Mouse (Mus musculus) CD4-positive helper T cell, adult 2 months (primary cell): Measurements from ENCODE around the gene Lgr4.

ENCODE experiments used
- DNase-seq: peaks from one replicate; pipeline ENCODE4 v3.0.0-alpha.2; 2012; ENCODE audit warnings: low read depth, missing footprints, low spot score

Lgr4 gene

DNA sequence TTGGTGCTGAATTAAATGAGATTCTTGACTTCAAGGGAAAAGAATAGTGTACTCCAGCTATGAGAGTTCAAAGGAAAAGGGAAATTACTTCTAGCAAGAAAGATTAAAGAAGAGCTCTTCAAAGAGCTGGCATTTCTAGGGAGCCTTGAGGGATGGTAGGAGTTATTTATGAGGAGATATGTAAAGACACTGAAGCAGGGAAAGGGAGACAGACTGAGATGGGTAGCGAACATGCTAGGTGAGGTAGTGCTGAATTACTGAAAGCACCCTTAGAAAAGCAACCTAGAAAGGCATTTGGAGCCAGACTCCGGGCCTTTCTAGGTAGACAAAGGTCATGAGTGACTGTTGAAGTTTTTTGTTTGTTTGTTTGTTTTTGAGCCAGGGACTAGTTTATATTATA is 58.7 kb downstream of the Lgr4 start:
- no peak for DNase-seq

- no peak for DNase-seq
These were observed 59.9 kb downstream of the Lgr4 start for GRCm38 (mm10) chr2:109977322-109977721.

DNA sequence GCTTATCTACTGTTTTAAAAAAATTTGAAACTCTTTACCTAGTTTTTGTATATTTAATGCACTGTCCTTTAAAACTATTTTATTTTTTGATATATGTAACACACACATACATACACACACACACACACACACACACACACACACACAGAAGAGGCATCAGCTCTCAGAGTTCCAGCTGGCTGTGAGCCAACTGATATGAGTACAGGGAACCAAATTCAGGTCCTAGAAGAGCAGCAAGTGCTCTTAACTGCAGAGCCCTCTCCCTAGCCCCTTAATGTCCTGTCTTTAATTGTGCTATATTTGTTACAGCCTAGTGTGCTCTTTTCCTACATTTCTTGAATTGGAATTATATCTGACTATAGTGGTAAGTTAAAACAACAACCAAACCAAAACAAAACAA is 61.8 kb downstream of the Lgr4 start:
- no peak for DNase-seq

DNA sequence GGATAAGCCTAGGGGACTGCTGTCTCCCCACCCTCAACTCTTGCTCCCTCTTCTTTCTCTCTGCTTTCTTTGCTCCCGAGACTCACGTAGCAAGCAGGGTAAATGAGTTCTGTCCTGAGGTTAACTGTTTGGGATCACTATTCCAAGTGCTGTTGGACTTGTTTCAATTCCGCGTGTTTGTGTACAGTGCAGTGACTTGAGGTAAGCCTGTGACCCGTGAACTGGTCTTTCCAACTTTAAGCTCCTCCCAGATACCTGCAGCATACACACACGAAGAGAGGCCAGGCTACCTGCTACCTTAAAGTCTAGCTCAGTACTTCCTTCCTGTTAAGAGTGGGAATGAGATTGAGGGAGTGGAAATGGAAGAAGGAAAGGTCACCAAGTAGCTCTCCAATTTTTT is 66.0 kb downstream of the Lgr4 start:
- no peak for DNase-seq

GRCm38 (mm10) chr2:109984930-109985329 is 67.5 kb downstream of the Lgr4 start:
- DNase-seq, result no peak

- DNase-seq, result no peak
These were observed 68.1 kb downstream of the Lgr4 start for GRCm38 (mm10) chr2:109985560-109985959.

DNA sequence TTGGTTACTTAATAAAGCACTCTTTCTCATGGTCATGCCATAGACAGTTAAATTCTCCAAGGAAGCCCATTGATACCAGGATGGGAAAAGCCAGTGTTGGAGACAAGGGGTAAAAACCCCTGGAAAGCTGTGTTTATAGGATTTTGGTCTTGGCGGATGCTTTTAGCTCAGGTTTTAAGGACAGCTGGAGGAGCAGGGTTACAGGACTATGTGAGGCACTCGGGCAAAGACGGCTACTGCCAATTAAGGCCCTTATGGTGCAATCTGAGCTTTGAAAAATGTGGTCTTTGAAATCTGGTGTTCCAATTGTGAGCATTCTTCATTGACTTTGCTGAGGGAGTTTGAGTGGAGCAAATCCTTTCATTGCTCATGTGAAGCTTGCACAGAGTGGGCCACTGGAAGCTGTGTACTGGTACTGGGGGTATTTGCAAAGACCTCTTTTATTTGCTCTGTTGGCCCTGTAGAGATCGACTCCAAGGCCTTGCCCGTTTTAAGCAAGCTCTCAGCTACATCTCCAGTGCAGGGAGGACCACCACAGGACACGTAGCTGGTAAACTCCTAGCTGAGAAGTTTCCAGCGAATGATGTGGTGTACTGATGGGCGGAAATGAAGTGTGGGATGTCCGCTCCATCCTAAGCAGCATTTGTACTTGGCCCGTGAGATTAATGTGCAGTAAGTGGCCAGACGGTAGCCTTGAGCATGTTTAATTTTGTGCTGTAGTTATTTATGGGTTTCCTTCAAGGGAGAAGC is 68.8 kb downstream of the Lgr4 start:
- DNase-seq, result no peak

DNA sequence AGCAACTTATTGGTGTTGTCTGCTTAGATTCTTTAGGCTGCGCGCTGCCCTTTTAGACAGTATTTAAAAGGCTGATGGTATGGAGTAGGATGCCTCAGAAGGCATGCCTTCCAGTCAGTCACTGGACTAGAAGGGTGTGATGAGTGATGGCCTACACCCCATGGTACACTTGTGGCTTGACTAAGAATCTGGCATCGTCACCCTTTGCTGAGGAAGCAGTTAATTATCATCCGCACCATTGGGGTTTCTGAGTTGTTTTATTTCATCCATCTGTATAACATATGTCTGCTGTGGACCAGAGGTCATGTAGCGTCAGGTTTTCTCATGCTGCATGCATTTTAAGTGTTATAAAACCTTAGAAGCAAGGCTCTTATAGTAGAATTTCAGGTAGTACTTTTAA is 70.5 kb downstream of the Lgr4 start:
- no peak for DNase-seq

GRCm38 (mm10) chr2:109989196-109989595 is 71.7 kb downstream of the Lgr4 start:
- no peak for DNase-seq

GRCm38 (mm10) chr2:109989679-109990473 is 72.4 kb downstream of the Lgr4 start:
- DNase-seq, result no peak

DNA sequence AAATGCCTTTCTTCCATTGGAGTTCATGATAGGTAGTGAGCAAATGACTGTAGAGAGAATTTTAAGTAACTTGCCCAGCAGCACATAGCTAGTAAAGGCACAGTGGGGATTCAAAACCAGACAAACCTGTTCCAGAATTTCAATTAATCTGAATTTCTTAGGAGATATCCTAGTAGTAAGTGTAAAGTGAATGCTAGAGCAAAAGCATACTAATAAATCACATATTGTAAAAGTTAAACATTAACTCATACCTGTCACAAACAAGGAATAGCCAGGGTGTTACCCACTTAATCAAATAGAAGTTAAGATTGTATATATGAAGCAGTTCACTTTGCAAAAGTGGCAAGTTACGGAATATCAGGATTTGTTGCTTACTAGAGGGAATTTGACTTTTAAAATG is 74.3 kb downstream of the Lgr4 start:
- no peak for DNase-seq

- DNase-seq, result no peak
These were observed 75.1 kb downstream of the Lgr4 start for GRCm38 (mm10) chr2:109992448-109993073.

DNA sequence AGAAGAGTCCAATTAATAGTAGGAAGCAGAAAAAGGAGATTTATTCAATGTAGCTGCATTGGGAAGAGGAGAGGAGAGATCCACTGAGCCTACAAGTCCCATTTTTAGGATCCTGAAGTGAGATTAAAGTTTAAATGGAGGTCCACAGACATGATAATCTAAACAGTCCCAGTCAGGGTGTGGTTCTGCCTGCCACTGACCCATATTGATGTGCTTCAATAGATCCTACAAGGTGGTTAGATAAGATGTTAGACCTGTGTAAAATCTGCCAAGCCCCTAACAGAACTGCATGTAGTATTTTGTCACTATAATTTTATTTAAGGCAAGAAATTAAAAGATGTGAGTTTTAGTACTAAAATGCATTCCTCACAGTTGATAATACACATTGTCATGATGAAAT is 76.0 kb downstream of the Lgr4 start:
- no peak for DNase-seq

- DNase-seq, result no peak
These were observed 77.6 kb downstream of the Lgr4 start for GRCm38 (mm10) chr2:109995061-109995460.

DNA sequence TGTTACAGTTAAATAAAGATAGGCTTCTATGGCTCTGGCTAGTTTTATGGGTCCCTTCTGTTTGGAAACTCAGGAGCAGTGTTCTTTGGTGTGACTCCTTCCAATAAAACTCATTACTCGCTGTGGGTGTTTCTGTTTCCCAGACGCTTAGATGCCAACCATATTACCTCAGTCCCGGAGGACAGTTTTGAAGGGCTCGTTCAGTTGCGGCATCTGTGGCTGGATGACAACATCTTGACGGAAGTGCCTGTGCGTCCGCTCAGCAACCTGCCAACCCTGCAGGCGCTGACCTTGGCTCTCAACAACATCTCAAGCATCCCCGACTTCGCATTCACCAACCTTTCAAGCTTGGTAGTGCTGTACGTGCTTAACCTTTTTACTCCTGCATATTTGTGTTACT is 79.0 kb downstream of the Lgr4 start:
- DNase-seq, result no peak

DNA sequence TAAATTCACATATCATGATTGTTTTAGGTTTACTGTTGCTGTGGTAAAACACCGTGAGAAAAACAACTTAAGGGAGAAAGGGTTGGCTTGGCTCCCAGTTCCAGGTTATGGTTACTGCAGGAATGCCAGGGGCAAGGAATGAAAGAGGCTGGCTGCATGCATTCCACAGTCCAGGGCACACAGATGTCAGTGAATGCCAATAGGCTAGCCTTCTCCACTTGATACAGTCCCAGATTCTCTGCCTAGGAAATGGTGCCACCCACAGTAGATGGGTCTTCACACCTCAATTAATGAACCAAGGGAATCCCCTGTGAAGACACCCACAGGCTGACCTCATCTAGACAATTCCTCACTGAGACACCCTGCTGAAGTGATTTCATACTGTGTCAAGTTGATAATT is 87.2 kb downstream of the Lgr4 start:
- no peak for DNase-seq

DNA sequence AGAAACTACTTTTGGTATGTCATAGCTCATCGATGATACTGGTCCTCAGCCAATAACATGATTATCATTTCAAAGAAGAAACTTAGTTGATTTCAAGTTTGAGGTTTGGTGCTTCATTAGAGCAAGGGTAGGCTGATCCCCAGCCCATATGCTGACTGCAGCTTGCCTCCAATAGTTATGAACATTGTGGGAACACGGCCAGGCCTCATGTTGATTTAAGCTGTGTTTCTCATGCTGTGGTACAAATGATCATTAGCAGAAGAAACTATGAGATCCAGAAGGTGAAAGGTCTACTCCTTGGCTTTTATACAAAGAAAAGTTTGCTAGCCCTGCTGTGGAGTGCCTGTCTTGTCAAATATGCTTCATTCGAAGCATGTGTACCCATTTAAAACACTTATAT is 87.7 kb downstream of the Lgr4 start:
- no peak for DNase-seq

GRCm38 (mm10) chr2:110005596-110006239 is 88.3 kb downstream of the Lgr4 start:
- DNase-seq, result no peak

DNA sequence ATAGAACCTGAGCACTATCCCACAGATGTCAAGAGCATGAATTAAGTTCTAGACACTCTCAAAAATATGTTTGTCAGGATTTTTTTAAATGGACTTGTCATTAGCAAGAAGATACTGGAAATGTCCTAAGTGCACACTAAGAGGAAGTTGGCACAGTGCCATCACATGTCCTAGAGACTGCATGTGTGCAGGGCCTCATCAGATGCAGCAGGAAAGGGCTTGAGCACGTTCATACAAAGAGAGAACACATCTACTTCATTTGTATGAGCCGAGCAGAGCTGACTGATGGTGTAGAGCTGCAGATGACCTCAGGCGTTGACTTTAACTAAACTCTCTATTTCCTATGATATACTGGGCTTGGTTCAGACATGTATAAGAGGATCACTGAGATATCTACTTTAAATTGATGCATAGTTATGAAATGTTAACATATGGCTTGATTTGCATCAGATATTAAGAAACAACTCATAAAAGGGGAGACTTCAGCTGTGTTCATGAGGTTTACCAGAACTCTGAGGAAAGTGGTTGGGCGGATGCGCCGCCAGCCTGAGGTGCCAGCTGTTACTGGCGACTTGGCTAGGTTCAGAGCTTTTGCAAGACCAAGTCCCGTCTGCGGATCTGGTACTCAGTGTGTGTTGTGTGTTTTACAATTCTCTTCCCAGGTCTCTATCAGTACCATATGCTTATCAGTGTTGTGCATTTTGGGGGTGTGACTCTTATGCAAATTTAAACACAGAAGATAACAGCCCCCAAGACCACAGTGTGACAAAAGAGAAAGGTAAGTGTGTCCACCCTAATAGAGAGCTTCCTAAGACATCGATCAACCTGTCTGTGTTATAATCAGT is 90.2 kb downstream of the Lgr4 start:
- no peak for DNase-seq

GRCm38 (mm10) chr2:110009449-110009848 is 92.0 kb downstream of the Lgr4 start:
- DNase-seq, result no peak

DNA sequence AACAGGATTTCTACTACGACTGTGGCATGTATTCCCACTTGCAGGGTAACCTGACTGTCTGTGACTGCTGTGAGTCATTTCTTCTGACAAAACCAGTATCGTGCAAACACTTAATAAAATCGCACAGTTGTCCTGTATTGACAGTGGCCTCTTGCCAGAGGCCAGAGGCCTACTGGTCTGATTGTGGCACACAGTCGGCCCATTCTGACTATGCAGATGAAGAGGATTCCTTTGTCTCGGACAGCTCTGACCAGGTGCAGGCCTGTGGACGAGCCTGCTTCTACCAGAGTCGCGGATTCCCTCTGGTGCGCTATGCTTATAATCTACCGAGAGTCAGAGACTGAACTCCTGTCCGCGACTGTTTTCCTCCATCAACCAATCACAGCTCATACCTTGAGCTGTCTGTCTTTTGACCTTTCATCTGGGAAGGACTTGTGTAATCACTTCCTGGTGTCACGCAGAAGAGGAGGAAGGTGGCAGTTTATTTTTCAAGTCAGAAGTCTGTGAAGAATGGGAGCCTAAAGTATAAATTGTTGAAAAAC is 94.8 kb downstream of the Lgr4 start:
- no peak for DNase-seq
